Mouse (Mus musculus): Measurements from ENCODE around the gene Chd9. TPM values are rescaled to one million over a fixed set of nuclear protein-coding genes. Genes with fewer than 3 reads are reported as not detected.

Gene Chd9
- polyA plus RNA-seq, 1 experiment from 2014 or later, result 103 TPM

- WGBS, result 87% methylated on average over 4 of the region's 4 CpGs
- ATAC-seq (ENCODE audit: low FRiP score), result no peak
These were observed 110.3 kb downstream of the Chd9 start for GRCm38 (mm10) chr8:90938352-90938930.

GRCm38 (mm10) chr8:90939867-90940266 lies 111.7 kb downstream of the Chd9 start:
- 89% methylated on average over 1 of the region's 1 CpGs for WGBS
- Histone ChIP-seq H3K9ac (no peak overlapping the region), H3K9me3 (ENCODE audit: control insufficient read depth, low read length) (no peaks in the 10 kb centered on the region), H3K4me2 (replicated peaks) (no peak overlapping the region), H3K27ac (no peak overlapping the region), H3K4me3 (replicated peaks; ENCODE audit: low read length) (no peak overlapping the region), H3K27me3 (ENCODE audit: control insufficient read depth, insufficient read depth, low read length) (no peaks in the 10 kb centered on the region), H3K36me3 (replicated peaks; ENCODE audit: control insufficient read depth, insufficient read depth) (no peaks in the 10 kb centered on the region; the same call in 1 of the 2 replicates), H3K4me1 (replicated peaks; ENCODE audit: control insufficient read depth, insufficient read depth, low read length) (no peaks in the 10 kb centered on the region)
- ATAC-seq (ENCODE audit: low FRiP score) (no peak), DNase-seq (ENCODE audit: low spot score) (no peak)

More at GRCm38 (mm10) chr8:90938352-90938930, 110.3 kb downstream of the Chd9 start:
- H3K36me3 ChIP-seq (replicated peaks; ENCODE audit: control insufficient read depth, insufficient read depth), result peaks cover under 1% of the 10 kb centered on the region
- no peaks in the 10 kb centered on the region for H3K9me3 ChIP-seq (ENCODE audit: control insufficient read depth, low read length)
- no peak overlapping the region for H3K4me2 ChIP-seq (replicated peaks)
- no peak overlapping the region for H3K4me3 ChIP-seq (replicated peaks; ENCODE audit: low read length)
- H3K4me1 ChIP-seq (replicated peaks; ENCODE audit: control insufficient read depth, insufficient read depth, low read length), result no peaks in the 10 kb centered on the region
- H3K9ac ChIP-seq, result no peak overlapping the region
- no peak for DNase-seq (ENCODE audit: low spot score)
- H3K27me3 ChIP-seq (ENCODE audit: control insufficient read depth, insufficient read depth, low read length), result no peaks in the 10 kb centered on the region
- H3K27ac ChIP-seq, result no peak overlapping the region

GRCm38 (mm10) chr8:90943770-90944169 lies 115.6 kb downstream of the Chd9 start:
- no peak overlapping the region for H3K4me2 ChIP-seq (replicated peaks)
- ATAC-seq (ENCODE audit: low FRiP score), result no peak
- 90% methylated on average over 4 of the region's 4 CpGs for WGBS
- H3K4me3 ChIP-seq (replicated peaks; ENCODE audit: low read length), result no peak overlapping the region
- no peaks in the 10 kb centered on the region for H3K27me3 ChIP-seq (ENCODE audit: control insufficient read depth, insufficient read depth, low read length)
- no peaks in the 10 kb centered on the region for H3K9me3 ChIP-seq (ENCODE audit: control insufficient read depth, low read length)
- no peak for DNase-seq (ENCODE audit: low spot score)
- H3K36me3 ChIP-seq (replicated peaks; ENCODE audit: control insufficient read depth, insufficient read depth), result no peaks in the 10 kb centered on the region
- H3K4me1 ChIP-seq (replicated peaks; ENCODE audit: control insufficient read depth, insufficient read depth, low read length), result no peaks in the 10 kb centered on the region
- H3K9ac ChIP-seq, result no peak overlapping the region
- no peak overlapping the region for H3K27ac ChIP-seq

- Histone ChIP-seq H3K4me1 (replicated peaks; ENCODE audit: control insufficient read depth, insufficient read depth, low read length) (peaks cover 42% of the 10 kb centered on the region), H3K4me3 (replicated peaks; ENCODE audit: low read length) (peak overlapping the region; percentile 49), H3K27me3 (ENCODE audit: control insufficient read depth, insufficient read depth, low read length) (no peaks in the 10 kb centered on the region), H3K27ac (peak overlapping the region; percentile 99), H3K9ac (peak overlapping the region; percentile 82), H3K4me2 (replicated peaks) (peak overlapping the region; percentile 88), H3K9me3 (ENCODE audit: control insufficient read depth, low read length) (no peaks in the 10 kb centered on the region), H3K36me3 (replicated peaks; ENCODE audit: control insufficient read depth, insufficient read depth) (no peaks in the 10 kb centered on the region; the same call in 1 of the 2 replicates)
- 2% methylated on average over 21 of the region's 21 CpGs for WGBS
- ATAC-seq (ENCODE audit: low FRiP score), result peak; percentile 96
- DNase-seq (ENCODE audit: low spot score), result peak; percentile 87
These were observed 126.9 kb downstream of the Chd9 start for GRCm38 (mm10) chr8:90954802-90955760.

GRCm38 (mm10) chr8:90955761-90956136 lies 127.6 kb downstream of the Chd9 start:
- Histone ChIP-seq H3K27me3 (ENCODE audit: control insufficient read depth, insufficient read depth, low read length) (no peaks in the 10 kb centered on the region), H3K36me3 (replicated peaks; ENCODE audit: control insufficient read depth, insufficient read depth) (peaks cover 5% of the 10 kb centered on the region; the same call in 1 of the 2 replicates), H3K4me3 (replicated peaks; ENCODE audit: low read length) (peak overlapping the region; percentile 49), H3K4me1 (replicated peaks; ENCODE audit: control insufficient read depth, insufficient read depth, low read length) (peaks cover 49% of the 10 kb centered on the region), H3K4me2 (replicated peaks) (peak overlapping the region; percentile 88), H3K27ac (peak overlapping the region; percentile 99), H3K9ac (peak overlapping the region; percentile 82), H3K9me3 (ENCODE audit: control insufficient read depth, low read length) (no peaks in the 10 kb centered on the region)
- no peak for DNase-seq (ENCODE audit: low spot score)
- no peak for ATAC-seq (ENCODE audit: low FRiP score)

GRCm38 (mm10) chr8:90956390-90956789 lies 128.2 kb downstream of the Chd9 start:
- Histone ChIP-seq H3K9ac (peak overlapping the region; percentile 70), H3K4me2 (replicated peaks) (peak overlapping the region; percentile 88), H3K27ac (peak overlapping the region; percentile 74), H3K27me3 (ENCODE audit: control insufficient read depth, insufficient read depth, low read length) (no peaks in the 10 kb centered on the region), H3K36me3 (replicated peaks; ENCODE audit: control insufficient read depth, insufficient read depth) (peaks cover 7% of the 10 kb centered on the region; the same call in 1 of the 2 replicates), H3K9me3 (ENCODE audit: control insufficient read depth, low read length) (no peaks in the 10 kb centered on the region), H3K4me3 (replicated peaks; ENCODE audit: low read length) (peak overlapping the region; percentile 49), H3K4me1 (replicated peaks; ENCODE audit: control insufficient read depth, insufficient read depth, low read length) (peaks cover 55% of the 10 kb centered on the region)
- WGBS, result 21% methylated on average over 9 of the region's 9 CpGs
- no peak for DNase-seq (ENCODE audit: low spot score)
- no peak for ATAC-seq (ENCODE audit: low FRiP score)

GRCm38 (mm10) chr8:90957711-90958110 lies 129.6 kb downstream of the Chd9 start:
- Histone ChIP-seq H3K9me3 (ENCODE audit: control insufficient read depth, low read length) (no peaks in the 10 kb centered on the region), H3K4me2 (replicated peaks) (peak overlapping the region; percentile 88), H3K36me3 (replicated peaks; ENCODE audit: control insufficient read depth, insufficient read depth) (peaks cover 7% of the 10 kb centered on the region; the same call in 1 of the 2 replicates), H3K4me3 (replicated peaks; ENCODE audit: low read length) (peak overlapping the region; percentile 49), H3K4me1 (replicated peaks; ENCODE audit: control insufficient read depth, insufficient read depth, low read length) (peaks cover 59% of the 10 kb centered on the region), H3K27me3 (ENCODE audit: control insufficient read depth, insufficient read depth, low read length) (no peaks in the 10 kb centered on the region), H3K27ac (no peak overlapping the region), H3K9ac (peak overlapping the region; percentile 70)
- ATAC-seq (ENCODE audit: low FRiP score) (no peak), DNase-seq (ENCODE audit: low spot score) (no peak)

GRCm38 (mm10) chr8:90959721-90960120 lies 131.6 kb downstream of the Chd9 start:
- Histone ChIP-seq H3K9me3 (ENCODE audit: control insufficient read depth, low read length) (no peaks in the 10 kb centered on the region), H3K36me3 (replicated peaks; ENCODE audit: control insufficient read depth, insufficient read depth) (peaks cover 7% of the 10 kb centered on the region; the same call in 1 of the 2 replicates), H3K9ac (no peak overlapping the region), H3K4me2 (replicated peaks) (peak overlapping the region; percentile 88; the same call in 1 of the 2 replicates), H3K4me3 (replicated peaks; ENCODE audit: low read length) (no peak overlapping the region), H3K27me3 (ENCODE audit: control insufficient read depth, insufficient read depth, low read length) (no peaks in the 10 kb centered on the region), H3K4me1 (replicated peaks; ENCODE audit: control insufficient read depth, insufficient read depth, low read length) (peaks cover 55% of the 10 kb centered on the region), H3K27ac (no peak overlapping the region)
- WGBS, result 88% methylated on average over 4 of the region's 4 CpGs
- ATAC-seq (ENCODE audit: low FRiP score) (no peak), DNase-seq (ENCODE audit: low spot score) (no peak)

GRCm38 (mm10) chr8:90961603-90962002 lies 133.5 kb downstream of the Chd9 start:
- ATAC-seq (ENCODE audit: low FRiP score) (no peak), DNase-seq (ENCODE audit: low spot score) (no peak)
- peaks cover 7% of the 10 kb centered on the region; the same call in 1 of the 2 replicates for H3K36me3 ChIP-seq (replicated peaks; ENCODE audit: control insufficient read depth, insufficient read depth)
- no peak overlapping the region for H3K27ac ChIP-seq
- no peak overlapping the region for H3K9ac ChIP-seq
- peaks cover 53% of the 10 kb centered on the region for H3K4me1 ChIP-seq (replicated peaks; ENCODE audit: control insufficient read depth, insufficient read depth, low read length)
- H3K4me2 ChIP-seq (replicated peaks), result no peak overlapping the region
- H3K4me3 ChIP-seq (replicated peaks; ENCODE audit: low read length), result no peak overlapping the region
- no peaks in the 10 kb centered on the region for H3K27me3 ChIP-seq (ENCODE audit: control insufficient read depth, insufficient read depth, low read length)
- no peaks in the 10 kb centered on the region for H3K9me3 ChIP-seq (ENCODE audit: control insufficient read depth, low read length)
- WGBS, result 79% methylated on average over 4 of the region's 4 CpGs
